Mouse (Mus musculus) thymus, adult 2 months (tissue): ENCODE measurements around the gene Zdhhc1.

Source experiments
- CTCF ChIP-seq: fragments of 200-500 bp; IDR thresholded peaks from 2 replicates; pipeline ENCODE4 v1.5.1; 2012; ENCODE audit warnings: mild to moderate bottlenecking, control low read depth, low read length, moderate library complexity, borderline replicate concordance; ENCODE audit not compliant: control insufficient read depth, poor library complexity, insufficient read depth; ENCODE audit errors: extremely low read depth
- POLR2A ChIP-seq: fragments of 200-500 bp; IDR thresholded peaks from 2 replicates; pipeline ENCODE4 v1.6.1; 2012; ENCODE audit warnings: mild to moderate bottlenecking, low read length, control low read depth, moderate library complexity; ENCODE audit not compliant: control insufficient read depth, poor library complexity, insufficient read depth; ENCODE audit errors: extremely low read depth

DNA sequence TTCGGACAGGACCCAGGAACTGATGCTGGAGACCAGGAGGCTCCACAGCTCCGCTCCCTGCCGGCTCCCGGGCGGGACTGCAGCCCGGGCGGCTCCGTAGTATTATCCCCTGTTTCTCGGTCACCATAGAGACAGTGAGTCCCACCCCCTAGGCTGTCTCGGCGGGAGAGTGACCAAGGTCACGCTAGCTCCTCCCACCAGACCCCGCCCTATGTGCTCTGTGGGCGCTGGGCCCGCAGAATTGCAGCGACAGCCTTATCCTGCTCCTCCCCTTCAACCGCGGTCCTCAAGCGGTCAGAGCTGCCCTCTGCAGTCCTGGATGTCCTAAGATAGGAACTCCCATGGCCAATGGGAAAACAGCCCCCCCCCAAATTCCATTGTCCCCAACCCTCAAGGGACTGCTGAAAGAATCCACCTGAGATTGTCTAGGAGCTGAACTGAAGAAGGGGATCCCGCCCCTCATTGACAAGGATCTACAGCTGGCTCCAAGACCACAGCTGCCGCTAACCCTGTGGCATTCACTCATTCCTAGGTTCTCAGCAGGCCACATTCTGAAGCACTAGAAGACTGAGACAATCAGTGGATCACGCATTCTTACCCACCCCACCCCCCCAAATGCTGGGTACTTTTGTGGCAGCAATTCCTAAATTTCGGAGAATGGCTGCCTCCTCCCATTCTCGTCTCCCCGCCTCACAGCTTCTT is 25.2 kb downstream of the Zdhhc1 start, which contains the start of gene Tppp3:
- TF ChIP-seq POLR2A, result 0 out of 2 replicates have a peak, but pooled peaks have one; percentile 31
- no peak for TF ChIP-seq CTCF
